Mouse (Mus musculus) liver, adult 2 months (tissue): ENCODE measurements at regions not wholly inside any gene's neighbourhood (a gene's known extent, or its start where the extent isn't known, plus 50 kb on each side); places are given as distances from the start of the nearest gene placed in this dataset.

ENCODE experiments used
- DNase-seq: peaks from one replicate; pipeline ENCODE4 v3.0.0-alpha.2; 2011; ENCODE audit warnings: low read depth, low spot score; ENCODE audit errors: extremely low read depth
- H3K27ac ChIP-seq: fragments of 200-500 bp; replicated peaks from 2 replicates; pipeline ENCODE4 v1.5.1; 2012; ENCODE audit warnings: low read depth, mild to moderate bottlenecking, control low read depth, inconsistent platforms, low read length; ENCODE audit not compliant: insufficient read depth
- H3K27me3 ChIP-seq: fragments of 200-500 bp; 2 replicates; pipeline ENCODE4 v1.6.1; 2012; ENCODE audit warnings: mild to moderate bottlenecking, moderate library complexity, low read length, inconsistent platforms; ENCODE audit not compliant: control insufficient read depth, insufficient read depth
- H3K36me3 ChIP-seq: fragments of 200-500 bp; 2 replicates; pipeline ENCODE4 v1.6.1; 2012; ENCODE audit warnings: low read length, inconsistent platforms; ENCODE audit not compliant: control insufficient read depth, insufficient read depth
- H3K4me1 ChIP-seq: fragments of 200-500 bp; 2 replicates; pipeline ENCODE4 v1.6.1; 2011; ENCODE audit warnings: low read length; ENCODE audit not compliant: control insufficient read depth, insufficient read depth
- H3K4me3 ChIP-seq: fragments of 200-500 bp; 2 replicates; pipeline ENCODE4 v1.5.1; 2011; ENCODE audit warnings: low read depth, mild to moderate bottlenecking, control low read depth, low read length, moderate library complexity; ENCODE audit not compliant: insufficient read depth
- H3K79me2 ChIP-seq: fragments of 200-500 bp; 2 replicates; pipeline ENCODE4 v1.6.1; 2012; ENCODE audit warnings: inconsistent platforms, mild to moderate bottlenecking, low read length, moderate library complexity; ENCODE audit not compliant: control insufficient read depth, insufficient read depth
- H3K9ac ChIP-seq: fragments of 200-500 bp; 2 replicates; pipeline ENCODE4 v1.6.1; 2012; ENCODE audit warnings: low read depth, mild to moderate bottlenecking, control low read depth, inconsistent platforms, low read length
- CTCF ChIP-seq: fragments of 200-500 bp; IDR thresholded peaks from 2 replicates; pipeline ENCODE4 v1.5.1; 2011; ENCODE audit warnings: low read depth, low read length, control low read depth
- POLR2A ChIP-seq: fragments of 200-500 bp; IDR thresholded peaks from 2 replicates; pipeline ENCODE4 v1.6.1; 2011; ENCODE audit warnings: low read length, control low read depth; ENCODE audit not compliant: insufficient read depth; ENCODE audit errors: extremely low read depth
- WGBS: fragments of 180-500 bp; shearing (Covaris S2); methylation state at CpG from one replicate; pipeline ENCODE4 v1.1.7; 2018; 5-methylcytosine and 5-hydroxymethylcytosine counted together

GRCm38 (mm10) chr7:124941527-124941926 is 502.9 kb upstream of the Kdm8 start:
- no peaks in the 10 kb centered on the region for H3K4me1 ChIP-seq
- no peak overlapping the region for H3K9ac ChIP-seq
- 62% methylated on average over 4 of the region's 4 CpGs for WGBS
- no peaks in the 10 kb centered on the region for H3K36me3 ChIP-seq
- H3K79me2 ChIP-seq = no peaks in the 10 kb centered on the region
- H3K27ac ChIP-seq = no peak overlapping the region
- H3K27me3 ChIP-seq = no peaks in the 10 kb centered on the region
- no peak for DNase-seq
- no peak overlapping the region for H3K4me3 ChIP-seq
- TF ChIP-seq POLR2A (no peak), CTCF (no peak)

GRCm38 (mm10) chr7:124946424-124946823 is 498.1 kb upstream of the Kdm8 start:
- TF ChIP-seq POLR2A (no peak), CTCF (no peak)
- H3K9ac ChIP-seq = no peak overlapping the region
- 0 out of 2 replicates have a peak, but pooled peaks cover 4% of the 10 kb centered on the region for H3K27me3 ChIP-seq
- DNase-seq = no peak
- H3K4me1 ChIP-seq = no peaks in the 10 kb centered on the region
- H3K79me2 ChIP-seq = no peaks in the 10 kb centered on the region; the same call in 1 of the 2 replicates
- no peak overlapping the region for H3K4me3 ChIP-seq
- no peaks in the 10 kb centered on the region for H3K36me3 ChIP-seq
- WGBS = 42% methylated on average over 1 of the region's 1 CpGs
- H3K27ac ChIP-seq = no peak overlapping the region

- DNase-seq = no peak
- TF ChIP-seq POLR2A = no peak
- TF ChIP-seq CTCF = no peak
- H3K27me3 ChIP-seq = no peaks in the 10 kb centered on the region
- H3K27ac ChIP-seq = no peak overlapping the region
- H3K4me1 ChIP-seq = no peaks in the 10 kb centered on the region
- H3K9ac ChIP-seq = no peak overlapping the region
- no peaks in the 10 kb centered on the region for H3K36me3 ChIP-seq
- 76% methylated on average over 6 of the region's 6 CpGs for WGBS
- H3K79me2 ChIP-seq = no peaks in the 10 kb centered on the region
- no peak overlapping the region for H3K4me3 ChIP-seq
Measured at GRCm38 (mm10) chr7:124957329-124957728, 487.1 kb upstream of the Kdm8 start.

GRCm38 (mm10) chr7:124974870-124975488 is 469.5 kb upstream of the Kdm8 start:
- no peaks in the 10 kb centered on the region for H3K36me3 ChIP-seq
- H3K9ac ChIP-seq = no peak overlapping the region

GRCm38 (mm10) chr7:124989456-124989855 is 455.0 kb upstream of the Kdm8 start:
- Histone ChIP-seq H3K4me1 (no peaks in the 10 kb centered on the region), H3K4me3 (no peak overlapping the region), H3K36me3 (no peaks in the 10 kb centered on the region), H3K9ac (no peak overlapping the region), H3K27ac (no peak overlapping the region), H3K79me2 (no peaks in the 10 kb centered on the region), H3K27me3 (no peaks in the 10 kb centered on the region)
- TF ChIP-seq CTCF (no peak), POLR2A (no peak)
- no peak for DNase-seq
- 58% methylated on average over 5 of the region's 5 CpGs for WGBS

More at GRCm38 (mm10) chr7:124974870-124975488, 469.5 kb upstream of the Kdm8 start:
- Histone ChIP-seq H3K4me1 (no peaks in the 10 kb centered on the region), H3K79me2 (no peaks in the 10 kb centered on the region), H3K4me3 (no peak overlapping the region), H3K27ac (no peak overlapping the region), H3K27me3 (no peaks in the 10 kb centered on the region)
- WGBS = 55% methylated on average over 5 of the region's 5 CpGs
- TF ChIP-seq CTCF = no peak
- TF ChIP-seq POLR2A = no peak
- no peak for DNase-seq

- Histone ChIP-seq H3K4me1 (no peaks in the 10 kb centered on the region), H3K27me3 (no peaks in the 10 kb centered on the region), H3K9ac (no peak overlapping the region), H3K36me3 (no peaks in the 10 kb centered on the region), H3K27ac (no peak overlapping the region), H3K4me3 (no peak overlapping the region), H3K79me2 (no peaks in the 10 kb centered on the region)
- TF ChIP-seq CTCF (no peak), POLR2A (no peak)
- DNase-seq = no peak
- 61% methylated on average over 13 of the region's 13 CpGs for WGBS
Measured at GRCm38 (mm10) chr7:124990695-124991094, 453.8 kb upstream of the Kdm8 start.
